Mouse (Mus musculus): Measurements from ENCODE around the gene Pla2g4b. TPM values are rescaled to one million over a fixed set of nuclear protein-coding genes. Genes with fewer than 3 reads are reported as not detected.
A peak's percentile ranks its signal among the peaks of the same experiment; 100 is the strongest.

Pla2g4b gene
- 1 to 10 TPM; 2.4 to 4.2 TPM for total RNA-seq (2021)
- long read RNA-seq, experiment 1, result 0 reads
- long read RNA-seq, experiment 2, result 0 reads

- DNase-seq (ENCODE audit: low spot score in 2 of 2), result no peak
- intact Hi-C loops (cut with DNase I), result no loop called here
Measured at GRCm38 (mm10) chr2:120032726-120033467, at the start of gene Pla2g4b. Gene Pla2g4b (plus strand): TSS chr2:120033417.

GRCm38 (mm10) chr2:119985871-119986270, 47.3 kb upstream of the Pla2g4b start:
- intact Hi-C loops (cut with DNase I), result no loop called here
- no peak for DNase-seq (ENCODE audit: low spot score in 2 of 2)

GRCm38 (mm10) chr2:119986369-119986768, 46.8 kb upstream of the Pla2g4b start:
- DNase-seq (ENCODE audit: low spot score in 2 of 2), result no peak
- intact Hi-C loops (cut with DNase I), result no loop called here

- intact Hi-C loops (cut with DNase I), result no loop called here
- DNase-seq (ENCODE audit: low spot score in 2 of 2), result no peak
Measured at GRCm38 (mm10) chr2:119987441-119987840, 45.8 kb upstream of the Pla2g4b start.

GRCm38 (mm10) chr2:119988952-119989351, 44.3 kb upstream of the Pla2g4b start:
- intact Hi-C loops (cut with DNase I), result no loop called here
- DNase-seq (ENCODE audit: low spot score in 2 of 2), result no peak

- DNase-seq (ENCODE audit: low spot score in 2 of 2), result no peak
- intact Hi-C loops (cut with DNase I), result no loop called here
Measured at GRCm38 (mm10) chr2:119990881-119991280, 42.3 kb upstream of the Pla2g4b start.

- intact Hi-C loops (cut with DNase I), result no loop called here
- no peak for DNase-seq (ENCODE audit: low spot score in 2 of 2)
Measured at GRCm38 (mm10) chr2:119992349-119992748, 40.9 kb upstream of the Pla2g4b start.

GRCm38 (mm10) chr2:119993515-119993914, 39.7 kb upstream of the Pla2g4b start:
- no peak for DNase-seq (ENCODE audit: low spot score in 2 of 2)
- intact Hi-C loops (cut with DNase I), result no loop called here

GRCm38 (mm10) chr2:119994839-119995238, 38.4 kb upstream of the Pla2g4b start:
- intact Hi-C loops (cut with DNase I), result no loop called here

GRCm38 (mm10) chr2:119995391-119996281, 37.6 kb upstream of the Pla2g4b start:
- intact Hi-C loops (cut with DNase I), result no loop called here
- no peak for DNase-seq (ENCODE audit: low spot score in 2 of 2)

More at GRCm38 (mm10) chr2:119994839-119995238, 38.4 kb upstream of the Pla2g4b start:
- DNase-seq (ENCODE audit: low spot score in 2 of 2), result no peak

GRCm38 (mm10) chr2:119997354-119997753, 35.9 kb upstream of the Pla2g4b start:
- intact Hi-C loops (cut with DNase I), result no loop called here
- no peak for DNase-seq (ENCODE audit: low spot score in 2 of 2)

GRCm38 (mm10) chr2:119999731-120000130, 33.5 kb upstream of the Pla2g4b start:
- intact Hi-C loops (cut with DNase I), result no loop called here
- DNase-seq (ENCODE audit: low spot score in 2 of 2), result no peak

- DNase-seq (ENCODE audit: low spot score in 2 of 2), result no peak
- intact Hi-C loops (cut with DNase I), result no loop called here
Measured at GRCm38 (mm10) chr2:120000882-120001584, 32.2 kb upstream of the Pla2g4b start.

- no peak for DNase-seq (ENCODE audit: low spot score in 2 of 2)
- intact Hi-C loops (cut with DNase I), result no loop called here
Measured at GRCm38 (mm10) chr2:120001956-120002355, 31.3 kb upstream of the Pla2g4b start.

GRCm38 (mm10) chr2:120003970-120004369, 29.2 kb upstream of the Pla2g4b start:
- no peak for DNase-seq (ENCODE audit: low spot score in 2 of 2)
- intact Hi-C loops (cut with DNase I), result no loop called here

- intact Hi-C loops (cut with DNase I), result no loop called here
- DNase-seq (ENCODE audit: low spot score in 2 of 2), result no peak
Measured at GRCm38 (mm10) chr2:120006696-120007095, 26.5 kb upstream of the Pla2g4b start.

GRCm38 (mm10) chr2:120007680-120008210, 25.5 kb upstream of the Pla2g4b start:
- DNase-seq (ENCODE audit: low spot score in 2 of 2), result no peak
- intact Hi-C loops (cut with DNase I), result no loop called here

- intact Hi-C loops (cut with DNase I), result no loop called here
- no peak for DNase-seq (ENCODE audit: low spot score in 2 of 2)
Measured at GRCm38 (mm10) chr2:120008672-120009071, 24.5 kb upstream of the Pla2g4b start.

- intact Hi-C loops (cut with DNase I), result loop anchor here (2.0 kb wide), 1 partner anchor 41 kb away; no protein-coding TSS in a partner anchor
- peak; percentile 70 to 71 for DNase-seq (ENCODE audit: low spot score in 2 of 2)
Measured at GRCm38 (mm10) chr2:120011462-120012200, 21.6 kb upstream of the Pla2g4b start.

Measured in left cerebral cortex, postnatal 14 days (tissue).